12 mouse cellular contexts compared by ENCODE assay signal in the genomic region with DNA sequence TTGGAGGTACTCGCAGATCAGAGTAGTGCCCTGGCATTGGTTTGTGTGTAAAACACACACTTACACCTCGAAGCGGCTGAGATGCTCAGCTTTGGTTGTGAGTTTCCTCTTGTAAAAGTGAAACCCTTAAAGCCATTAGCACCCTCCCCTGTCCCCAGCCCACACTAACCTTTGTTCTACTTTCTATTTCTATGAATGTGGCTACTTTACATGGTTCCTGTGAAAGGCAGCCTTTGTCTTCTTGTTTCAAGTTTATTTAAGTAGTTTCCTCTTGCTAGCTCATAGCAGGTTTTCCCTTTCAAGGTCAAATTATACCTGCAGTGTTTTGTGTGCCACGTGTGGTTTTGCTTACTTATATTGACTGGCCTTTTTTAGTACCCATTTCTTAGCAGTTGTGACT.
DNase-seq lines count a peak whose midpoint lies in the region; ATAC-seq lines count a peak whose summit lies in the region.
"Had no signal": no experiment of that assay in that cellular context is flagged by ENCODE, and none has a peak within 500 bp of the region (broad histone marks: within the 10 kb centered on the region; RNA-seq: fewer than 3 reads in every experiment).

No protein-coding gene starts in this region.

- H3K4me2 ChIP-seq in hindbrain, embryonic 13.5 days, result no peak overlapping the region

- no peak overlapping the region for H3K9ac ChIP-seq in hindbrain, embryonic 13.5 days

- peaks cover 37% of the 10 kb centered on the region for H3K36me3 ChIP-seq in hindbrain, embryonic 10.5 days
- H3K36me3 ChIP-seq in hindbrain, embryonic 13.5 days, result 0 out of 2 replicates have a peak, but pooled peaks cover 6% of the 10 kb centered on the region
- peaks cover 8% of the 10 kb centered on the region for H3K36me3 ChIP-seq in splenic B cell, adult 2 months (ENCODE audit: control insufficient read depth, insufficient read depth, low read length, poor library complexity, severe bottlenecking)

- peaks cover 55% of the 10 kb centered on the region for H3K4me1 ChIP-seq in hindbrain, embryonic 10.5 days (replicated peaks)
- H3K4me1 ChIP-seq in hindbrain, embryonic 13.5 days (replicated peaks), result peaks cover 25% of the 10 kb centered on the region

- no peak overlapping the region for H3K4me3 ChIP-seq in hindbrain, embryonic 10.5 days
- H3K4me3 ChIP-seq in hindbrain, embryonic 13.5 days, result no peak overlapping the region

- no peak for DNase-seq in hindbrain, embryonic 10.5 days (ENCODE audit: low spot score)
- peak; percentile 36 to 53 for DNase-seq in spleen, postnatal 36 days (ENCODE audit: low spot score in 2 of 2)
- no peak for DNase-seq in spleen, postnatal 4 days (ENCODE audit: low spot score in 2 of 2)
- peak; percentile 65 for DNase-seq in splenic B cell, adult 2 months (ENCODE audit: low read depth, low spot score)
- DNase-seq in right cerebral cortex, postnatal 14 days, result no peak
- DNase-seq: cerebellum, adult 11-12 months; lung, postnatal 14 days; right cerebral cortex, adult 18-20 months; thymus, postnatal 25 days had no signal

- H3K27ac ChIP-seq in hindbrain, embryonic 10.5 days, result 0 out of 2 replicates have a peak overlapping the region, but pooled peaks have one; percentile 59
- H3K27ac ChIP-seq in hindbrain, embryonic 13.5 days, result no peak overlapping the region

- H3K9me3 ChIP-seq in hindbrain, embryonic 10.5 days, result no peaks in the 10 kb centered on the region
- H3K9me3 ChIP-seq in hindbrain, embryonic 13.5 days, result no peaks in the 10 kb centered on the region

- H3K27me3 ChIP-seq in hindbrain, embryonic 10.5 days (ENCODE audit: insufficient read depth, poor library complexity, severe bottlenecking), result no peaks in the 10 kb centered on the region
- no peaks in the 10 kb centered on the region for H3K27me3 ChIP-seq in hindbrain, embryonic 13.5 days
- H3K27me3 ChIP-seq in splenic B cell, adult 2 months (ENCODE audit: control insufficient read depth, insufficient read depth, low read length, poor library complexity, severe bottlenecking), result no peaks in the 10 kb centered on the region

- 86% methylated on average over 4 of the region's 4 CpGs for WGBS in hindbrain, embryonic 10.5 days
- 85% methylated on average over 4 of the region's 4 CpGs for WGBS in hindbrain, embryonic 13.5 days

- ATAC-seq in hindbrain, embryonic 13.5 days (ENCODE audit: low FRiP score), result no peak
- ATAC-seq in hematopoietic stem cell, adult 5-6 weeks (replicated peaks in 1 of 2; ENCODE audit: insufficient read depth in 1 of 2, low FRiP score in 2 of 2, low TSS enrichment in 1 of 2, low read depth in 1 of 2, poor library complexity in 2 of 2, severe bottlenecking in 2 of 2), result peak; percentile 27 to 53; a peak in 3 of 4 replicates
- no peak for ATAC-seq in frontal cortex, adult (ENCODE audit: low TSS enrichment)

Comparison
In these comparisons a context has a peak if more than half of its experiments do, and no peak if none do; other contexts are left out.
1. DNase-seq: peak in spleen, postnatal 36 days (2 of 2) and splenic B cell, adult 2 months (single experiment); none in hindbrain, embryonic 10.5 days (single experiment), spleen, postnatal 4 days (0 of 2) and right cerebral cortex, postnatal 14 days (single experiment).
2. ATAC-seq: peak in hematopoietic stem cell, adult 5-6 weeks (2 of 2); none in hindbrain, embryonic 13.5 days (single experiment) and frontal cortex, adult (single experiment).